Mouse (Mus musculus) embryonic facial prominence, embryonic 11.5 days (tissue): ENCODE measurements at regions not wholly inside any gene's neighbourhood (a gene's known extent, or its start where the extent isn't known, plus 50 kb on each side); places are given as distances from the start of the nearest gene placed in this dataset.

Experiments used
- ATAC-seq: fragments of 200-750 bp; cut with Nextera tagmentation; replicated peaks from 2 replicates; pipeline ENCODE4 v1.8.0; 2017; ENCODE audit warnings: low read depth; ENCODE audit not compliant: insufficient number of reproducible peaks, low FRiP score, low TSS enrichment
- DNase-seq: peaks from one replicate; pipeline ENCODE4 v3.0.0-alpha.2; 2015; ENCODE audit warnings: low spot score
- H3K27ac ChIP-seq: fragments of 300-500 bp; sonication (generic); replicated peaks from 2 replicates; pipeline ENCODE4 v1.5.1; 2014; ENCODE audit warnings: mild to moderate bottlenecking, low read depth, low read length, control low read depth
- H3K27me3 ChIP-seq: fragments of 300-500 bp; sonication (generic); 2 replicates; pipeline ENCODE4 v1.6.1; 2014; ENCODE audit warnings: mild to moderate bottlenecking, low read length, moderate library complexity, mixed read lengths; ENCODE audit not compliant: control insufficient read depth, insufficient read depth
- H3K36me3 ChIP-seq: fragments of 300-500 bp; sonication (generic); replicated peaks from 2 replicates; pipeline ENCODE4 v1.6.1; 2014; ENCODE audit warnings: low read depth, mild to moderate bottlenecking, low read length, moderate library complexity, mixed read lengths; ENCODE audit not compliant: control insufficient read depth, insufficient read depth
- H3K4me1 ChIP-seq: fragments of 300-500 bp; sonication (generic); 2 replicates; pipeline ENCODE4 v1.6.1; 2014; ENCODE audit warnings: low read length, mixed read lengths; ENCODE audit not compliant: control insufficient read depth, insufficient read depth
- H3K4me2 ChIP-seq: fragments of 300-500 bp; sonication (generic); 2 replicates; pipeline ENCODE4 v1.6.1; 2014; ENCODE audit warnings: low read depth, mild to moderate bottlenecking, control low read depth, low read length, moderate library complexity
- H3K4me3 ChIP-seq: fragments of 300-500 bp; sonication (generic); 2 replicates; pipeline ENCODE4 v1.5.1; 2014; ENCODE audit warnings: low read depth, low read length, control low read depth
- H3K9ac ChIP-seq: fragments of 300-500 bp; sonication (generic); replicated peaks from 2 replicates; pipeline ENCODE4 v1.6.1; 2014; ENCODE audit warnings: mild to moderate bottlenecking, control low read depth, low read length
- H3K9me3 ChIP-seq: fragments of 300-500 bp; sonication (generic); replicated peaks from 2 replicates; pipeline ENCODE4 v1.6.1; 2016; ENCODE audit warnings: mild to moderate bottlenecking, low read length, inconsistent platforms, mixed read lengths; ENCODE audit not compliant: control insufficient read depth
- WGBS: fragments of 180-500 bp; shearing (Covaris S2); extraction: QIAGEN DNeasy Blood & Tissue Kit; methylation state at CpG from one replicate; pipeline ENCODE4 v1.1.7; 2014; 5-methylcytosine and 5-hydroxymethylcytosine counted together

GRCm38 (mm10) chr4:30933030-30933987, 1030.6 kb upstream of the Map3k7 start:
- H3K4me2 ChIP-seq, result no peak overlapping the region
- no peaks in the 10 kb centered on the region for H3K4me1 ChIP-seq
- WGBS, result 85% methylated on average over 5 of the region's 5 CpGs
- ATAC-seq (no peak), DNase-seq (no peak)
- H3K27me3 ChIP-seq, result no peaks in the 10 kb centered on the region
- no peak overlapping the region for H3K9ac ChIP-seq
- no peak overlapping the region for H3K27ac ChIP-seq
- H3K9me3 ChIP-seq, result no peaks in the 10 kb centered on the region
- H3K36me3 ChIP-seq, result no peaks in the 10 kb centered on the region
- H3K4me3 ChIP-seq, result no peak overlapping the region

GRCm38 (mm10) chr4:30983611-30984010, 980.3 kb upstream of the Map3k7 start:
- H3K27ac ChIP-seq, result no peak overlapping the region
- H3K4me1 ChIP-seq, result no peaks in the 10 kb centered on the region
- no peaks in the 10 kb centered on the region for H3K27me3 ChIP-seq
- H3K9me3 ChIP-seq, result no peaks in the 10 kb centered on the region
- no peak overlapping the region for H3K4me3 ChIP-seq
- 66% methylated on average over 4 of the region's 4 CpGs for WGBS
- H3K9ac ChIP-seq, result no peak overlapping the region
- H3K36me3 ChIP-seq, result no peaks in the 10 kb centered on the region
- ATAC-seq, result no peak
- no peak for DNase-seq
- H3K4me2 ChIP-seq, result no peak overlapping the region

GRCm38 (mm10) chr4:31012006-31012405, 951.9 kb upstream of the Map3k7 start:
- no peaks in the 10 kb centered on the region for H3K36me3 ChIP-seq
- no peaks in the 10 kb centered on the region for H3K4me1 ChIP-seq
- no peak overlapping the region for H3K4me3 ChIP-seq
- H3K27me3 ChIP-seq, result no peaks in the 10 kb centered on the region
- DNase-seq (no peak), ATAC-seq (no peak)
- no peak overlapping the region for H3K27ac ChIP-seq
- no peak overlapping the region for H3K9ac ChIP-seq
- H3K4me2 ChIP-seq, result no peak overlapping the region
- H3K9me3 ChIP-seq, result no peaks in the 10 kb centered on the region

DNA sequence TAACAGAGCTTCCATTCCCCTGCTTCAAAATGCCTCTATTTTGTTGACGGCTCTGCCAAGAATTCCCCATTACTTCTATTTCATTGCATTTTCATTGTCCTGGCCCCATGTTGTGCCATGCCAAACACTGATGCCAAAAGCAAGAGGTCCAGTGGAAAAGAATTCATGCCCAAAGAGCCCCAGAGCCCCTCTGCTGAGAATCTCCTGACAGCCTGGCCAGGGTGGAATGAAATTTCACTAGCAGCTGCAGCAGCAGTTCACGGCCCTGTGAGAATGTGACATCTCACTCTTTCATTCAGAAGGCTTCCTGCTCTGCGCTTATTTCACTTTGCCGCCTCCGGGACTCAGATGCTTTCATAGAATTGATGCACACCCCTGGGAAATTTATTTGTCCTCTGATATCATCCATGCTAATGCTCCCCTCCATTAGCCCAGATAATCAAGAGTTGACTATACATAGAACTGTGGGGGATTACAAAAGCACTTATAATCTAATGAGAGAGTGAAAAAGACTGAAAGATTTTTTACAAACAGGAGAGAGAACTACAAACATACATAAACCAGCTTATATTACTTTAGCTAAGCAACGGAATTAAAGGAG, 911.7 kb upstream of the Map3k7 start:
- no peak overlapping the region for H3K4me2 ChIP-seq
- no peak for ATAC-seq
- no peak overlapping the region for H3K27ac ChIP-seq

DNA sequence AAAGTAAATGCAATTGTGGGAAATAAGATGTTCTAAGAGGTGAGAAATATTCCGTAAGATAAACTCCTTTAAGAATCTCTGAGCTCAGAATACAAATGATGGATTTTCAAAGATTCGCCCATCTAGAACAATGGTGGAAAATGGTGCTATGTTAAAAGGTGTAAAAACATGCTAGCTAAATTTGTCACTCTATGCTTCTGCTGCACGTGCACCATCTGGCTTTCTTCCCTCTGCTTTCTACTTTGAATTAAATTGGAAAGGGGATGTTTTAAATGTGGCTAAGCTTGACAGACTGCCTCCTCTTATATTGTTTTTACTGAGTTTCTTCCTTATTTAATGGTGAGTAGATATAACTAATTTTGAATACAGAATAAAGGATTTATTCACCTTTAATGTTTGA, 887.7 kb upstream of the Map3k7 start:
- no peak overlapping the region for H3K4me2 ChIP-seq
- H3K4me1 ChIP-seq, result no peaks in the 10 kb centered on the region
- H3K27ac ChIP-seq, result no peak overlapping the region
- WGBS, result 90% methylated on average over 3 of the region's 3 CpGs
- no peak overlapping the region for H3K4me3 ChIP-seq
- no peak overlapping the region for H3K9ac ChIP-seq
- no peaks in the 10 kb centered on the region for H3K27me3 ChIP-seq
- ATAC-seq, result no peak
- DNase-seq, result no peak
- H3K36me3 ChIP-seq, result no peaks in the 10 kb centered on the region
- H3K9me3 ChIP-seq, result no peaks in the 10 kb centered on the region

More for the DNA sequence above, 911.7 kb upstream of the Map3k7 start:
- Histone ChIP-seq H3K27me3 (no peaks in the 10 kb centered on the region), H3K9ac (no peak overlapping the region), H3K4me1 (no peaks in the 10 kb centered on the region), H3K36me3 (no peaks in the 10 kb centered on the region), H3K9me3 (no peaks in the 10 kb centered on the region), H3K4me3 (no peak overlapping the region)
- DNase-seq, result no peak
- WGBS, result 74% methylated on average over 6 of the region's 6 CpGs

GRCm38 (mm10) chr4:31121586-31121985, 842.3 kb upstream of the Map3k7 start:
- Histone ChIP-seq H3K9me3 (no peaks in the 10 kb centered on the region), H3K4me3 (no peak overlapping the region), H3K4me1 (no peaks in the 10 kb centered on the region), H3K27ac (no peak overlapping the region), H3K36me3 (no peaks in the 10 kb centered on the region), H3K4me2 (no peak overlapping the region), H3K9ac (no peak overlapping the region), H3K27me3 (no peaks in the 10 kb centered on the region)
- DNase-seq, result no peak
- ATAC-seq, result no peak
- WGBS, result 71% methylated on average over 8 of the region's 8 CpGs

- Histone ChIP-seq H3K4me2 (no peak overlapping the region), H3K36me3 (no peaks in the 10 kb centered on the region), H3K9ac (no peak overlapping the region), H3K27ac (no peak overlapping the region), H3K4me1 (no peaks in the 10 kb centered on the region), H3K27me3 (no peaks in the 10 kb centered on the region), H3K9me3 (no peaks in the 10 kb centered on the region), H3K4me3 (no peak overlapping the region)
- DNase-seq (no peak), ATAC-seq (no peak)
- 79% methylated on average over 1 of the region's 1 CpGs for WGBS
Observed at GRCm38 (mm10) chr4:31143166-31143565, 820.7 kb upstream of the Map3k7 start.

- H3K9me3 ChIP-seq, result no peaks in the 10 kb centered on the region
- H3K4me3 ChIP-seq, result no peak overlapping the region
- DNase-seq, result no peak
- no peak overlapping the region for H3K27ac ChIP-seq
- 76% methylated on average over 4 of the region's 4 CpGs for WGBS
- no peak overlapping the region for H3K4me2 ChIP-seq
- H3K36me3 ChIP-seq, result no peaks in the 10 kb centered on the region
- H3K4me1 ChIP-seq, result no peaks in the 10 kb centered on the region
- H3K27me3 ChIP-seq, result no peaks in the 10 kb centered on the region
- no peak for ATAC-seq
- H3K9ac ChIP-seq, result no peak overlapping the region
Observed at GRCm38 (mm10) chr4:31167431-31167830, 796.5 kb upstream of the Map3k7 start.
